Mouse (Mus musculus): ENCODE results near the gene Dhrs9.
"Not testable (repeated sequence)": the region's sequence is repeated elsewhere in the genome, so short reads cannot be mapped to it uniquely, and the experiment has no call there.

Gene Dhrs9

DNA sequence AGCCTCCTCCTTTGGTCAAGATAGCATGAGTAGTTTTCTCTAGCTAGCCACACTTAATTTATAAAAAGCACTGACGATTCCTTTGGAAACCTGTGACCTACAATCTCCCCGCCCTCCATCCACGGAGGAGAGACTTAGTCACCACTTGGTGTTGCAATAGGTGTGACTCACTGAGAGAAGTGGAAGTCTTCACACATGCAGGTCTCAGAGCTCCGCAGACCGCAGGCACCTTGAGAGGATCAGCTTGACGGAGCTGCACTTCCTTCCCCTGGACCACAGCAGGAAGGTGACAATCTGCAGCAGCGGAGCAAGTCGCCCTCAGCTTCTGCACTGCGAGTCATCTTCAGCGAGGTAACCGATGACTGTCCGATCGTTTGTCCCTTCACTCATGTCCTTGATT is at the start of gene Dhrs9:
Dhrs9 (plus strand) TSS at position 165 of the 400 bp plus-strand sequence.
- DNase-seq (ENCODE audit: low spot score): peak; percentile 78

DNA sequence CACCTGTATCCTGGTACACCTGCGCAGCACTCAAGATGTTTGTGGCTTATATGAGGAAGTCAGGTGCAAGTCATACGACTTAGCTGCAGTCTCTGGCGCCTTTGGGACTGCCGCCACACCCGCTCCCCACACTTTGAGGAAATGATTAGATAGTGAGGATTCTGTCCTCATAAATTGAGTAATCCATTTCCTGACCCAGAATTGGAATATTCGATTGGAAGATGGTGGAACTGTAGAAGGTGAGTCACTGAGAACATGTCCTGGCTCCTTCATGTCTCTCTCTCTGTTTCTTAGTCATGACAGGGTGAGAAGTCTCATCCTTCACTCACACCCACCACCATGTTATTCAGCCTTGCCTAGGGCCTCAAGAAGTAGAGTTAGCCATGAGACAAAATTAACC is 48.7 kb upstream of the Dhrs9 start:
- not testable (repeated sequence) for DNase-seq (ENCODE audit: low spot score)

DNA sequence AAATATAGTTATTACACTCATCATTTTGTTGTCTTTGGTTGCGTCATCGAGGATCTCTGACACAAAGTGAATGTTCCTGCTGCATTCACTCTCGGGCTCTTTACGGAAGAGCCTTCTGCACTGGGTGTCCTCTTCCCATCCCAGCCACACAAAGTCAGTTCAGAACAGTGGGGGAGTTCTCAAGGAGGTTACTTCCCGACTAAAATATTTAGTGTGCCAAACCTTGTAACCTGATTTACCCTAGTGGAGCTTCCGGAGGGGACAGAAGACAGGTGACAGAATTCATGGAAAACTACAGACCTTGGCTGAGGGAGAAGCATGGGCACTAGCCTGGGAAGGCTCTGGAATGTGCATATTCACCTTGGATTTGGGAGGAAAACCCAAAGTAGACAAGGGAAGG is 38.7 kb upstream of the Dhrs9 start:
- no peak for DNase-seq (ENCODE audit: low spot score)

DNA sequence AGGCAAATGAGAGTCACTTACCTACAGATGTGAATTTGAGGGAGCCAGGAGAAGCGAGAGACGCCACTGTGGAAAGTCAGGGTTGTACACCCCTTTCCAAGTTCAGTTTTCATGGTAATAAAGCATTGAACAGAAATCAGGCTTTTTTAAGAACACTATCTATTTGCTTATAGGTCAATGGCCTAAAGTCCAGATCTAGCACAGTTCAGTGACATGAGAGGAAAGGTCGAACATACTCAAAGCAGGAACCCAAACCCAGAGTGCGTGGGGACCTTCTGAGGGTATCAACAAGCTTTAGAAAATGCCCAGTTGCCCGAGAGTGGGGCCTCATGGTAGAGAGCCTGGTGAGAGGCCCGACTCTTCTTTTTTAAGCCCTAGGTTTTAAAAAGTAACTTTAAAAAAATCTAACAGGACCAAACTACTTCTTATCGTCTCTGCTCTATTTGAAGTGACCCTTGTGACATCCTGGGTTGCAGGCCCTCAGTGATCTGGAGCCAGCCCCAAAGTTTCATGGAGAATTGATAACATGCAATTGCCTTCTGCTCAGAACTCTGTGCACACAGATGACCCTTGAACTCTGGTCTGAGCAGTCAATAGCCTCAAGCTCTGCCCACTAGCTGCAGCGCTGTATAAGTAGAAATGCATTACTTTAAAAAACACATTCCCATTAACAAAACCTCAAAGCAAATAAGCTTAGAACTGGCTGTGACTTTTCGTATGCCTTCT is 37.6 kb upstream of the Dhrs9 start, which contains the start of gene Abcb11:
Abcb11 (minus strand) TSS at position 121 of the 726 bp plus-strand sequence.
- no peak for DNase-seq (ENCODE audit: low spot score)

DNA sequence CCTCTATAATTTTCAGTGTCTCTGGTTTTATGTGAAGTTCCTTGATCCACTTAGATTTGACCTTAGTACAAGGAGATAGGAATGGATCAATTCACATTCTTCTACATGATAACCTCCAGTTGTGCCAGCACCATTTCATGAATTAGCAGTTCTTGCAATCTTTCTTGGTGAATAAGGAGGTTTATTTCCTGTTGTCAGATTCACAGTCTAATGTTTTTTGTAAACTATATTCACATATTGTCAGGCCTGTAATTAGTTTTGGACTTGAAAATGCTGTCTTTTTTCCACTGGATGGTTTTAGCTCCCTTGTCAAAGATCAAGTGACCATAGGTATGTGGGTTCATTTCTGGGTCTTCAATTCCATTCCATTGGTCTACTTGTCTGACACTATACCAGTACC is 24.8 kb upstream of the Dhrs9 start:
- DNase-seq (ENCODE audit: low spot score): not testable (repeated sequence)

DNA sequence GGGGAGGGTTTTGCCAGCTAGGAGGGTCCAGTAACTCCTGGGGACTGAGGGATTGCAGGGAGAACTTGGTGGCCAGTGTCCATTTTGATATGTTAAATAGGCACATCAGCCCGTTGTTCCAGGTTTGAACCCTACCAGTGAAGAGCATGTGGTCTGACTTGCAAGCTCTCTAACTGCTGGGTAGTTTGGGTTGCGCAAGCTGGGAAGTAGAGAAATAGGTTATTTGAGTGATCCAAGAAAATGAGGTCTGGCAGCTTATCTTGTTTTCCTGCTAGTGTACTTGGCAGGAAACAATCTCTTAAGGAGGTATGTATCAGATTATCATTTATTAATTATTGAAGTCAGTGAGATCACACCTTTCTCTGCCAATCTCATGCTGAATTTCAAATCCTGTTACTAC is 15.4 kb upstream of the Dhrs9 start:
- DNase-seq (ENCODE audit: low spot score): peak; percentile 69

DNA sequence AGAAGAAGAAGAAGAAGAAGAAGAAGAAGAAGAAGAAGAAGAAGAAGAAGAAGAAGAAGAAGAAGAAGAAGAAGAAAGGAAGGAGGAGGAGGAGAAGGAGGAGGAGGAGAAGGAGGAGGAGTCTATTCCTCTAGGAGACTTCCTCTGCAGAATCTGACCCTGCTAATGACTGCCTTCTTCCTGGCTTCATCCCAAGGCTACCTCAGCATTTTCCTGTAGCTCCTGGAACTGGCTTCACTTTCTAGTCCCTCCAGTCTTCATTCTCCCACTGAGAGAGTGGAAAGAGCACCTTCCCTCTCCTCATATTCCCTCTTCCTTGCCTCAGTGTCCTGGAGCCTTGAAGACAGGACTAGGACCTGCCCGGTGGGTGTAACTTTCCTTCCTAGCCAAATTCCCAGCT is 15.0 kb upstream of the Dhrs9 start:
- no peak for DNase-seq (ENCODE audit: low spot score)

DNA sequence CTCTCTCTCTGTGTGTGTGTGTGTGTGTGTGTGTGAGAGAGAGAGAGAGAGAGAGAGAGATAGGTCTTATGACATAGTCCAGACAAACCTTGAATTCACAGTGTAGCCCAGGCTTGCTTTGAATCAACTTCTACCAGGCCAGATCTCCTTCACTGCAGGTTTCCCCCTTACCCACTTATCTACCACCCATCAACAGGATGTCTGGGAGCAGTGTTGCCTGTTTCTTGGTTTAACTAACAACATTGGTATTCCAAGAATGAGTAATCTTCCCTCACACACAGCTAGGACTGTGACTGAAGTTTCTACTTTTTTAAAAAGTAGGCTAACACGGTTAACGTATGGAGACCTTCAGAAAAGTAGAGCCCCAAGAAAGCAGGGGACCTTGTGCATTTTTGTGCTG is 3.5 kb upstream of the Dhrs9 start:
- no peak for DNase-seq (ENCODE audit: low spot score)

DNA sequence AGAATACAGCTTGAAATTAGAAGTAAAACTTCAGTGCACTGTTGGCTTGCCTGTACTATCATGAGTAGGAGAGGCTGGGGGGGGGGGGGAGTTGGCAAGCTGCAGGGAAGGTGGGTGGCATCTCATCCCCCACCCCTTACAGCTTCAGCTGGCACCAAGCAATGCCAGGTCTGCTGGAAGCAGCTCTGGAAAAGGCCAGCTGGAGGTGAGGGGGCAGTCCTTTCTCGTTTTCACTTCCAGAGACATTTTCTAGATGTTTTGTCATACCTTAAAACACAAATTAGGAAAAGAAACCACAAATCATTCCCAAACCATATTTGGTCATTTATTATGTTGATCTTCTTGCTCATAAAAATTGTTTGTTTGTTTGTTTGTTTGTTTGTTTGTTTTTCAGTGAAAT is 444 bp upstream of the Dhrs9 start:
- DNase-seq (ENCODE audit: low spot score): no peak

DNA sequence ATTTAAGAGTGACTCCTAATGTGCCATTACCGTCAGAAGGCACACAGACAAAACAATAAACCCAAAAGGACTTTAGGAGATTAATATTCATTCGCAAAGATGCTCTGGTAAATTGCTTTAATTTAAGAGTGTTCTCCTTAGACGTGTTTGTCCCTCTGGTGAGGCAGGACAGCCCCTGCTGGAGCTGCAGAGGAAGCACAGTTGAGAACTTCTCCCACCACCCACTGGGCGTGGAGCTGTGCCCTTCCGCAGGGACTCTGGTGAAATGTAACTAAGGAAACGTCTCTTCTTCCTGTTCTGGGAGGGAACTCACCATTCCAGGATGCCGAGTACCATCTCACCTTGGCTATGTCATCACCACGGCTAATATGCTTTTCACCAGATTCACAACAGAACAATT is 1.5 kb downstream of the Dhrs9 start:
- no peak for DNase-seq (ENCODE audit: low spot score)

DNA sequence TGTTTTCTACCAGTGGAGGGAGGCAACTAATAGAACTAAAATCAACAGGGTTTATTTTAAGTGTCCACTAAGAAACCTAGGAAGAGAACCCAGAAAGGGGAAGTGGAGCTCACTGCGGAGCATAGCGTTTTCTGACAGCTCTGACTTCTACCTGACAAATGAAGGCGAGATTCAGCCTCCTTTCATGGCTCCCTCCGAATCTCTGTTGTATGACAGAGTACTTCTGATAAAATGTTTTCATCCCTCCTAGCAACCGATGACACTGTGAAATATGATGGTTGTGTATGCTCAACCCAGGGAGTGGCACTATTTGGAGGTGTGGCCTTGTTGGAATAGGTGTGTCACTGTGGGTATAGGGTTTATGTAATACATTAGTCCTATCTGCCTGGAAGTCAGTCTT is 2.6 kb downstream of the Dhrs9 start:
- no peak for DNase-seq (ENCODE audit: low spot score)

DNA sequence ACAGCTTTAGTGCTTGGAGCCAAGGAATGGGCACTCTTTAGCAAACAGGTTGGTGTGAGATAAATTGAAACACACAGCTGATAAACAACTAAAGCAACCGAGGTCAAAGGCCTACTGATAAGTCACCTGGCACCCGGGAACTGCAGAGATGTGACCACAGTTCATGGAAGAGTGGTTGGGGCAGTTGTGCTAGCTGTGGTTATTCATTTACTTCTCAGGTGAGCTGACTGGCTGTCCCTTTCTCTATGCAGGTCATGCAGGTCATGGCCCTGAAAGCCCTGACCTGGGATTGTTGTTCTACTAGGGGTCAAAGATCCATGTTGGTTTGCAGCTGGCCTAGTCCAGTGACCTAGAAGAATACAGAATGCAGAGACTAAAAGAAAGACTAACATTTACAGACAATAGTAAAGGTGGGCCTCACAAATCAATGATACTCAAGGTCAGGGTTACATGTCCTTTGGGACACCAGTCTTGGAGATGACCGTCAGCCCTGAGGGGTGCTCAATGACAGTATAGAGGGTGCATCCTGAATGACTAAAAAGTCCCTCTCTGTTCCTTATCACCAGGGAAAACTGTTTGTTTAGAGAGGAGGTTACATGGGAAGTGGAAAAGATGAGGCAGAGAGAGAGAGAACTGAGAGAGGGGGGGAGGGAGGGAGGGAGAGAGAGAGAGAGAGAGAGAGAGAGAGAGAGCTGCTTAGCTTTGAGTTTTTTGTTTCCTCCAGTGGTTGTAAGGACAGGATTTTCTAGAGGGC is 6.0 kb downstream of the Dhrs9 start:
- no peak for DNase-seq (ENCODE audit: low spot score)

DNA sequence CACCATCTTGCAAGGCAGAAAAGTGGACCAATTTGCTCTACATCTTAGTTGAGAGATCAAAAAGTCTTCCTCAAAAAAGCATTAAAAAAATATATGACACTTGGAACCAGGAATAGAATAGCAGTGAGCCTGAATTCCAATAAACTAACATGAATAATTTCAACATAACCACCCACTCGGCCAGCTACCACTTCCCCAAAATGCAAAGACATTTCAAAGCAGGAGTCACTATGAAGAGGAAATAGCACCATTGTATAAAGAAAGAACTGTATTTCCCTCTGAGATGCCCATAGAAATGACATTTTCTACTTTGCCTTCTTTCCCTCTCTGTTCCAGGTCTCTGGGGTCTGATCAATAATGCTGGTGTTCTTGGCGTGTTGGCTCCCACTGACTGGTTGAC is 13.7 kb downstream of the Dhrs9 start:
- DNase-seq (ENCODE audit: low spot score): no peak

DNA sequence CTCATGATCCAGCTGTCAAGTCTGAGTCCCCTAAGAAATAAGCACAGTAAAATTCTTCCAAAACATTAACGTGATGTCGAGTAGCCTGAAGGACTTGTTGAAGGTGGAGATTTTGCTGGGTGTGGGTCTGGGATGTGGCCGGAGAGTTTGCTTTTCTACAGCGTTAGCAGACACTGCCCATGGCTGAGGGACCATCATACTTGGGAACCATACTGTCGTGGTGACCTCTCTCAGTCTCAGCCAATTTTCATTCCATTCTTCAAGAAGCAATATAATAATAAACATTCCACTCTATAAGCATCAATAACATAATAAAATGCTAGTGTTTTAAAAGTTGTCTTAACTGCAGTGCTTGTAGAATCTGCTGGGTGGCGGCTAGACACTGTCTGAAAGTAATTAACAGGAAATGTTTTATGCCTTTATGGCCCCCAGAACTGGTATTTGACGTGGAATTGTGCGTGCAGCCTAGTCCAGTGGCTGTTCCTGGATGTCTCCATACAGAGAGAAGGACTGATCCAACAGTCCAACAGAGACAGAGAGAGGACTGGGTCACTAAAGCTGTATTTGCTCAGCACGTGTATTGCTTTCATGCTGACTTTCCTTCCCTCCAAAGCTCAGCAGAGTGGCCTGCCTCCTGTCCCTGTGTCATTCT is 15.5 kb downstream of the Dhrs9 start:
- DNase-seq (ENCODE audit: low spot score): no peak

DNA sequence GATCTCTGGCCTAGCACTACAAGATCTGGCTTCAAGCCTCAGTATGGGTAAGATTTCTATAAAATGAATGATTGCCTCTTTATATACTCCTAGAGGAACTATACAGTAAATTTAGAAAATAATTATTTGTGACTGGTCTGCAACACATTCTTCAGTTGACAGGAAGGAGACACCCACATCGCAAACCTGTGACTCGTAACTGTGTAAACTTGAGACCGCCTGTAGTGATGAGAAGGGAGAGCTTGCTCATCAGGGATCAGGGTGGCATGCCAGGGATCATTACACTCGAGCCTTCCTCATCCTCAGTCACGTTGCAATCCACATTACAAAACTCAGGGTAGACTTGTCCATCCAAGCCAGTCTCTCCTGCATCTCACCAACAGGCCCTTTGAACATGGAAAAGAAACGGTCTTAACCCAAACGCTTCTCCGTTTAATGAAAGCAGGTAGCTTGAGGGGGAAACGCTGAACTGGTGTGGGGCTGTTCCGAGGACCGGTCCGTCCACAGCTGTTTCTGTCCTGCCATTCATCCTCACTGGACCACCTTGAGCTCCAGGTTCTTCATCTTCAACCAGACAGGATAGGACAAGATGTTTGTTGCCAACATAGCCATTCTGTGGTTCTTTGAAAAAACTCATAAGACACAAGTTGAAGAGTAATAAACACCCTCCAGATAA is 16.7 kb downstream of the Dhrs9 start:
- no peak for DNase-seq (ENCODE audit: low spot score)

DNA sequence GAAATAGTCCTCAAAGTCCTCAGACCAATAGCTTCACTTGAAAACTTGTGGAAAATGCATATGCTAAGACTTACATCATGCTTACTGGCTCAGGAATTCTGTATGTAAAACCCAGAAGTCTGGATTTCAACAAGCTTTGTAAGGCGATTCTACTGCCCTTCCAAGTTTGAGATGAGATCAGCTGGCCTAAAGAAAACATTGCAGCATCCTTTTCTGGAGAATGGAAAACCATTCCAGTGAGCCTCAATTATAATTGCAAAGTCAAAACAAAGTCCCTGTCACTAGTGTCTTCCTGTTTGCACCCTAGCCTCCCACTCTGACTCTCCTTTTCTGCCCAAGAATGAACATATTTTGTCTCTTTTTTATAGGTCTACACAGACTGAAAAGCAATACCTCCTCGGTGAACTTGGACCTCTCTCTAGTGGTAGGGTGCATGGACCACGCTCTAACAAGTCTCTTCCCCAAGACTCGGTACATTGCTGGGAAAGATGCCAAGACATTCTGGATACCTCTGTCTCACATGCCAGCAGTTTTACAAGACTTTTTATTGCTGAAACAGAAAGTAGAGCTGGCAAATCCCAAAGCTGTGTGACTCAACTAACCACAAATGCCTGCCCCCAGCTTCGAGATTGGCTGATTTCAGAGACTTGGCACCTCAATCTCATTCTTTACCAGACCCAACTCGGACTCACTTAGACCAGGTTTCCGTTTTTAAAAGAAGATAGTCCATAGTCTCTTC is 20.8 kb downstream of the Dhrs9 start:
- peak; percentile 82 for DNase-seq (ENCODE audit: low spot score)

DNA sequence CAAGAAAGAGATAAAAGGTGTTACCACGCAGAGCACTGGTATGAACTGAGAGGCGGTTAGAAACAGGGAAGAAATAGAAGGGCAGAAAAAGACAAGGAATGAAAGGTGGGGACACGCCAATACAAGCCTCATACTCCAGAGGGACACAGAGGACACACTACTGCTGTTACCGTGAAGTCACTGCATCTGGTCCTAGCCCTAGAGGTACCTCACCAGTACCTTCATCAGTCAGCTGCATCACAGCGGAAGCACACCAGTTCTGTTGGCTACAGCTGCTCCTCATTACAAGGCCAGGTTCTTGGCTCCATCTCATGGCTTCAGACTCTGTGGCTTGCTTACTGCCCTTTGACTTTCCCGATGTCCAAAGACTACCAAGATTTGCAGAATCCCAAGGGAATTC is 21.6 kb downstream of the Dhrs9 start:
- DNase-seq (ENCODE audit: low spot score): no peak

DNA sequence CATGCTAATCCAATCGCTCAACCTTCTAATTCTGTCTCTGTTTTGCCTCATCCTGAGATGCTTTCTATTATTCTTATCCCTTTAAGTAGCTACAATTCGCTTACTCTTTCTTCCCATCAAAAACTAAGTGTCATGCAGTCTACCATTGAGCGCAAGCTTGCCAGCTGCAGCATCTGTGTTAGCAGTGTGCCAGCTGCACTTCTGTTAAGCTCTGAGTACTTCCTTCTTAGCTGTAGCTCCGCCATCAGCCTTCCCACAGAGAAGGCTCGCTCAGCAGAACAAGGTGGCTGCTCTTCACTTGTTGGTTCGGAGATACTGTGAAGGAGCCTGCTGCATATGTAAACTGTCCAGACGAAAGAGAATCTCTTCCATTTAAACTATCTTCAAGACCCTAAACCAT is 22.1 kb downstream of the Dhrs9 start:
- no peak for DNase-seq (ENCODE audit: low spot score)

DNA sequence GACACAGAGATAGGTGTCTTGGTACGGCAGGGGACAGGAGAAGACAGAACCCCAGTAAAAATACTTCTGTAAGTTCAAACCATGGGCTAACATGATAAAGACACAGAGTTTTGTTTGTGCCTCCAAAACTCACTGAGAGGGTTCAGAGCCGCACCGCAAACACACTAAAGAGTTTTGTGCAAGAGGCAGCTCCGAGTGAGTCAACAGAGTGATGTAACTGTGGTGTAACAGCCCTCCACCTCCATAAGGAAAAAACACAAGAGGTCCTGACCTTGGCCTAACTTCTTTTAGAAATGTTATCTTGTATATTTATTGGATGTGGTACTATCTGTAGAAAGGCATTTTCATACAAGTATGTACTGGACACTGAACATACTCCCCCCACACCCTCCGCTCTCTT is 25.4 kb downstream of the Dhrs9 start:
- peak; percentile 18 for DNase-seq (ENCODE audit: low spot score)

DNA sequence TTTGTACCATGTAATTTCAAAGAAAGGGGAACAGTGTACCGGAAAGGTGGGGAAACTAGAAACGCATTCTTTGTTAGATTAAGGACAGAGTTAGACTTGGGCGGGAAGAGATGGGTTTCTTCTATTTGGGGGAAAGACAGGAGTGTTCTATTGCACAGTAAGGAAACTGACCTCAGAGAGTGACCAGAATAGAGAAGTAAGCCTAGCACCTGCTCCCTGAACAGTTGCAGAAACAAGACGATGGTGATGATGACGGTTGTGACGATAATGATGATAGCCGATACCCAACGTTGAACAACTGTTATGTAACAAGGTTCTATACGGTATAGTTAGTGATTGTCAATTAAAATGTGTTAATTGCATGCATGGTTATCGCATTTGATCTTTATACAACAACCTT is 34.3 kb downstream of the Dhrs9 start:
- no peak for DNase-seq (ENCODE audit: low spot score)

DNA sequence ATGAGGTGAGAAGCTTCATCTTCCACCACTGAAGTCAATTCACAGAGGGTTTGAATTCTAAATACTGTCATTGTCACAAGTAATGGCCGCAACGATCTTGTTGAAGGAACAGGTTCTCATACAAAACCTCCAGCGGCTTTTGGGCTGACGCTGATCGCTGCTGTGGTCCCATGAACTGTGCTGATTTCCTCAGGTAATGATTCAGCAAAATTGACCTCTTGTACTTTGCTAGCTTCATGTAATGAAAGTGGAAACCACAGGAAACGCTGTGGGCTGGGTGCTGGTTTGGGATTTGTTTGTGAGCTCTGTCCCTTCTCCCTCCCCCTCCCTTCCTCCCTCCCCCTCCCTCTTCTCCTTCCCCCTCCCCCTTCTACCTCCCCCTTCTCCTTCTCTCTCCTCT is 34.8 kb downstream of the Dhrs9 start:
- no peak for DNase-seq (ENCODE audit: low spot score)
